Mouse (Mus musculus) testis, adult 2 months (tissue): ENCODE results near the gene Cyp2c37.
"Not testable (repeated sequence)": the region's sequence is repeated elsewhere in the genome, so short reads cannot be mapped to it uniquely, and the experiment has no call there.

ENCODE experiments used
- CTCF ChIP-seq: fragments of 200-500 bp; IDR thresholded peaks from 2 replicates; pipeline ENCODE4 v1.5.1; 2012; ENCODE audit warnings: low read depth, mild to moderate bottlenecking, inconsistent platforms, low read length, moderate library complexity; ENCODE audit not compliant: control insufficient read depth, insufficient read depth, insufficient replicate concordance
- POLR2A ChIP-seq: fragments of 200-500 bp; IDR thresholded peaks from 2 replicates; pipeline ENCODE4 v1.6.1; 2012; ENCODE audit warnings: low read depth, mild to moderate bottlenecking, inconsistent platforms, low read length, moderate library complexity; ENCODE audit not compliant: control insufficient read depth

DNA sequence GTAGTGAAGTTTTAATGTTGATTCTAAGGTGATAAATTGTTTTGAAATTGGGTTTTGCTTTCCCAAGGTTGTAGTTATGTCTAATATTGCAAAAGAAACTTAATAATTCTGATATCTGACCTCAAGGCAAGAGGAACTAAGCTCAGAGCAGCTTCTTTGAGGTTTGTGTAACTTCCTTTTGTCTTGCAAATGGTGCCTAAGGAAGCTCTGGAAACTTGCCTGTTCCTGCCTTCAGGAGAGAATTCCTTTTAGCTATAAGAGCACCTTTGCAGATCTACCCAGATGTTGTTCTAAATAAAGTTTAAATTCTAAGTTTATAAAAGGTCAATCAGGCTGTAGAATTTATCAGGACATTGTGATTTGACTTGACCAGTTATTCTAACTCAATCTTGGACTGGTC is 31.4 kb upstream of the Cyp2c37 start:
- TF ChIP-seq CTCF, POLR2A: not testable (repeated sequence)
